In genomic region chr10:20119504-20120425, GRCm38 (mm10) we compare ENCODE assay signal across 14 mouse cellular contexts. TPM values are rescaled to one million over a fixed set of nuclear protein-coding genes. Genes with fewer than 3 reads are reported as not detected.
A peak's percentile ranks its signal among the peaks of the same experiment; 100 is the strongest.
DNase-seq lines count a peak whose midpoint lies in the region; ATAC-seq and TF ChIP-seq lines count a peak whose summit lies in the region.
"Had no signal": no experiment of that assay in that cellular context is flagged by ENCODE, and none has a peak within 500 bp of the region (broad histone marks: within the 10 kb centered on the region; RNA-seq: fewer than 3 reads in every experiment).

No protein-coding gene starts in this region.

- TF ChIP-seq EP300 in liver, postnatal 0 days (IDR thresholded peaks at IDR 0.05; ENCODE audit: low read depth): no peak

- H3K27ac ChIP-seq in forebrain, embryonic 14.5 days (ENCODE audit: low read depth, low read length): no peak overlapping the region
- H3K27ac ChIP-seq in forebrain, embryonic 13.5 days: no peak overlapping the region
- no peak overlapping the region for H3K27ac ChIP-seq in liver, adult 2 months (replicated peaks; ENCODE audit: insufficient read depth, low read depth, low read length)
- no peak overlapping the region for H3K27ac ChIP-seq in liver, postnatal 0 days (ENCODE audit: low read depth)
- H3K27ac ChIP-seq: embryonic facial prominence, embryonic 12.5 days; hindbrain, embryonic 12.5 days; limb, embryonic 15.5 days; neural tube, embryonic 12.5 days had no signal

- no peaks in the 10 kb centered on the region for H3K27me3 ChIP-seq in forebrain, embryonic 14.5 days (replicated peaks; ENCODE audit: control insufficient read depth, insufficient read depth, low read length)
- no peaks in the 10 kb centered on the region for H3K27me3 ChIP-seq in forebrain, embryonic 13.5 days
- no peaks in the 10 kb centered on the region for H3K27me3 ChIP-seq in liver, adult 2 months (ENCODE audit: control insufficient read depth, insufficient read depth, low read length)
- H3K27me3 ChIP-seq in liver, postnatal 0 days (ENCODE audit: insufficient read depth, low read length): no peaks in the 10 kb centered on the region
- H3K27me3 ChIP-seq: embryonic facial prominence, embryonic 12.5 days; hindbrain, embryonic 12.5 days; limb, embryonic 15.5 days; neural tube, embryonic 12.5 days had no signal

- H3K36me3 ChIP-seq in forebrain, embryonic 14.5 days (ENCODE audit: control insufficient read depth, insufficient read depth, low read length): no peaks in the 10 kb centered on the region
- H3K36me3 ChIP-seq in forebrain, embryonic 13.5 days (ENCODE audit: poor library complexity, severe bottlenecking): no peaks in the 10 kb centered on the region
- peaks cover 15% of the 10 kb centered on the region; the same call in 1 of the 2 replicates for H3K36me3 ChIP-seq in liver, adult 2 months (ENCODE audit: control insufficient read depth, insufficient read depth, low read length)
- H3K36me3 ChIP-seq in liver, postnatal 0 days (replicated peaks; ENCODE audit: insufficient read depth, low read length): peaks cover 9% of the 10 kb centered on the region
- H3K36me3 ChIP-seq: embryonic facial prominence, embryonic 12.5 days; hindbrain, embryonic 12.5 days; limb, embryonic 15.5 days; neural tube, embryonic 12.5 days had no signal

- H3K4me1 ChIP-seq in forebrain, embryonic 14.5 days (ENCODE audit: control insufficient read depth, insufficient read depth, low read length): no peaks in the 10 kb centered on the region
- H3K4me1 ChIP-seq in forebrain, embryonic 13.5 days: 0 out of 2 replicates have a peak, but pooled peaks cover 3% of the 10 kb centered on the region
- H3K4me1 ChIP-seq in liver, adult 2 months (ENCODE audit: control insufficient read depth, insufficient read depth, low read length): no peaks in the 10 kb centered on the region
- H3K4me1 ChIP-seq in liver, postnatal 0 days (ENCODE audit: insufficient read depth): no peaks in the 10 kb centered on the region
- H3K4me1 ChIP-seq: embryonic facial prominence, embryonic 12.5 days; neural tube, embryonic 12.5 days had no signal

- ATAC-seq in forebrain, embryonic 14.5 days: no peak
- ATAC-seq in forebrain, embryonic 13.5 days: no peak
- no peak for ATAC-seq in liver, postnatal 0 days
- ATAC-seq: forebrain, postnatal 0 days had no signal

- WGBS in forebrain, embryonic 14.5 days: 87% methylated on average over 15 of the region's 15 CpGs
- WGBS in forebrain, embryonic 13.5 days: 88% methylated on average over 15 of the region's 15 CpGs
- WGBS in liver, adult 2 months: 86% methylated on average over 15 of the region's 15 CpGs
- 85% methylated on average over 15 of the region's 15 CpGs for WGBS in liver, postnatal 0 days (ENCODE audit: insufficient replicate concordance)

- TF ChIP-seq POLR2A in liver, adult 2 months (IDR thresholded peaks at IDR 0.05; ENCODE audit: extremely low read depth, insufficient read depth, low read length): no peak

- TF ChIP-seq CTCF in liver, adult 2 months (IDR thresholded peaks at IDR 0.05; ENCODE audit: low read depth, low read length): no peak
- no peak for TF ChIP-seq CTCF in liver, postnatal 0 days (IDR thresholded peaks at IDR 0.05; ENCODE audit: low read depth)

- no peak overlapping the region for H3K4me3 ChIP-seq in forebrain, embryonic 14.5 days (ENCODE audit: low read depth, low read length)
- no peak overlapping the region for H3K4me3 ChIP-seq in forebrain, embryonic 13.5 days
- no peak overlapping the region for H3K4me3 ChIP-seq in liver, adult 2 months (ENCODE audit: insufficient read depth, low read depth, low read length)
- H3K4me3 ChIP-seq in liver, postnatal 0 days (ENCODE audit: low read depth, low read length): no peak overlapping the region
- H3K4me3 ChIP-seq: embryonic facial prominence, embryonic 12.5 days; hindbrain, embryonic 12.5 days; limb, embryonic 15.5 days; neural tube, embryonic 12.5 days had no signal

- H3K9me3 ChIP-seq in forebrain, embryonic 14.5 days (replicated peaks; ENCODE audit: control insufficient read depth, low read length): no peaks in the 10 kb centered on the region
- no peaks in the 10 kb centered on the region for H3K9me3 ChIP-seq in forebrain, embryonic 13.5 days (replicated peaks)
- no peaks in the 10 kb centered on the region for H3K9me3 ChIP-seq in liver, postnatal 0 days (ENCODE audit: low read length)
- H3K9me3 ChIP-seq: embryonic facial prominence, embryonic 12.5 days; hindbrain, embryonic 12.5 days; limb, embryonic 15.5 days; neural tube, embryonic 12.5 days had no signal

- no peaks in the 10 kb centered on the region for H3K79me2 ChIP-seq in liver, adult 2 months (ENCODE audit: control insufficient read depth, insufficient read depth, low read length)

- no peak overlapping the region for H3K4me2 ChIP-seq in forebrain, embryonic 14.5 days (ENCODE audit: low read length)
- H3K4me2 ChIP-seq in forebrain, embryonic 13.5 days: no peak overlapping the region
- no peak overlapping the region for H3K4me2 ChIP-seq in liver, postnatal 0 days (ENCODE audit: low read depth, low read length)
- H3K4me2 ChIP-seq: embryonic facial prominence, embryonic 12.5 days; hindbrain, embryonic 12.5 days; limb, embryonic 15.5 days; neural tube, embryonic 12.5 days had no signal

- DNase-seq in forebrain, embryonic 14.5 days (ENCODE audit: low spot score): peak; percentile 12
- DNase-seq in liver, adult 2 months (ENCODE audit: extremely low read depth, low read depth, low spot score): peak; percentile 28
- no peak for DNase-seq in liver, postnatal 0 days
- DNase-seq in adrenal gland, postnatal 14 days: peak; percentile 66
- peak; percentile 70 to 81 for DNase-seq in thymus, postnatal 10 days (ENCODE audit: low spot score in 2 of 2)
- no peak for DNase-seq in yolk sac, embryonic 10.5 days (ENCODE audit: low spot score)
- DNase-seq in right cerebral cortex, postnatal 25 days: no peak
- DNase-seq: cerebellum, adult 2 months; forebrain, postnatal 0 days had no signal

- no peak overlapping the region for H3K9ac ChIP-seq in forebrain, embryonic 14.5 days (ENCODE audit: low read length)
- H3K9ac ChIP-seq in forebrain, embryonic 13.5 days: no peak overlapping the region
- no peak overlapping the region for H3K9ac ChIP-seq in liver, adult 2 months (ENCODE audit: low read depth, low read length)
- H3K9ac ChIP-seq in liver, postnatal 0 days (replicated peaks): no peak overlapping the region
- H3K9ac ChIP-seq: embryonic facial prominence, embryonic 12.5 days; forebrain, postnatal 0 days; hindbrain, embryonic 12.5 days; limb, embryonic 15.5 days; neural tube, embryonic 12.5 days had no signal

RNA-seq across cellular contexts. Expression of gene Map7, which starts 28.5 kb away (rescaled TPM):
- 2.7 and 3.3 TPM in 2 replicates for polyA plus RNA-seq in forebrain, embryonic 14.5 days (2014; fragmentation: Nextera tagmentation; extraction: Ambion mirVana)
- 4.1 and 4.4 TPM in 2 replicates for polyA plus RNA-seq in forebrain, embryonic 13.5 days (2015; fragmentation: Nextera tagmentation; extraction: Ambion mirVana)
- 13.7 and 15.6 TPM in 2 replicates for total RNA-seq in liver, adult 2 months (2014; rRNA removed)
- polyA plus RNA-seq in liver, adult 2 months (2012; rRNA removed): 9.5 and 11.1 TPM in 2 replicates
- polyA plus RNA-seq in liver, postnatal 0 days (2015; fragmentation: Nextera tagmentation; extraction: Ambion mirVana): 6.1 and 6.8 TPM in 2 replicates
- 16.5 and 19.0 TPM in 2 replicates for total RNA-seq in adrenal gland, postnatal 14 days (2021)

Comparison
In these comparisons a context has a peak if more than half of its experiments do, and no peak if none do; other contexts are left out.
1. DNase-seq: peak in forebrain, embryonic 14.5 days (single experiment), liver, adult 2 months (single experiment), adrenal gland, postnatal 14 days (single experiment) and thymus, postnatal 10 days (2 of 2); none in liver, postnatal 0 days (single experiment), yolk sac, embryonic 10.5 days (single experiment) and right cerebral cortex, postnatal 25 days (single experiment).